Mouse (Mus musculus): Measurements from ENCODE around the gene Ccdc85b. TPM values are rescaled to one million over a fixed set of nuclear protein-coding genes. Genes with fewer than 3 reads are reported as not detected.
A peak's percentile ranks its signal among the peaks of the same experiment; 100 is the strongest.

Ccdc85b gene
- polyA plus RNA-seq, 1 experiment from 2014 or later = 7.1 TPM

GRCm38 (mm10) chr19:5488878-5489571, 31.3 kb upstream of the Ccdc85b start:
- 0% methylated on average over 26 of the region's 26 CpGs for WGBS
- H3K4me2 ChIP-seq = peak overlapping the region; percentile 86
- H3K4me1 ChIP-seq = peaks cover 49% of the 10 kb centered on the region
- peak; percentile 79 for ATAC-seq
- peak overlapping the region; percentile 59 for H3K4me3 ChIP-seq
- H3K27ac ChIP-seq = peak overlapping the region; percentile 98
- H3K9ac ChIP-seq = peak overlapping the region; percentile 64
- peaks cover 43% of the 10 kb centered on the region for H3K36me3 ChIP-seq (ENCODE audit: poor library complexity, severe bottlenecking)
- H3K27me3 ChIP-seq = no peaks in the 10 kb centered on the region
- H3K9me3 ChIP-seq (replicated peaks) = no peaks in the 10 kb centered on the region

- peak within 1 kb of the TSS; percentile 86 for H3K4me2 ChIP-seq
- WGBS = under 1% methylated on average over 39 of the region's 39 CpGs
- no peaks in the 10 kb centered on the region for H3K27me3 ChIP-seq
- peaks cover 43% of the 10 kb centered on the region for H3K36me3 ChIP-seq (ENCODE audit: poor library complexity, severe bottlenecking)
- H3K9ac ChIP-seq = peak within 1 kb of the TSS; percentile 71
- H3K27ac ChIP-seq = peak within 1 kb of the TSS; percentile 98
- peak within 1 kb of the TSS; percentile 59 for H3K4me3 ChIP-seq
- no peaks in the 10 kb centered on the region for H3K9me3 ChIP-seq (replicated peaks)
- ATAC-seq = peak; percentile 57
- peaks cover 44% of the 10 kb centered on the region for H3K4me1 ChIP-seq
These were observed 30.3 kb upstream of the Ccdc85b start, which contains the start of gene Mus81 for GRCm38 (mm10) chr19:5487768-5488550. Gene Mus81 (minus strand): TSS chr19:5488402.

- H3K9me3 ChIP-seq (replicated peaks) = no peaks in the 10 kb centered on the region
- no peak for ATAC-seq
- H3K4me3 ChIP-seq = no peak overlapping the region
- H3K27me3 ChIP-seq = no peaks in the 10 kb centered on the region
- H3K36me3 ChIP-seq (ENCODE audit: poor library complexity, severe bottlenecking) = peaks cover 45% of the 10 kb centered on the region
- peaks cover 34% of the 10 kb centered on the region for H3K4me1 ChIP-seq
- H3K27ac ChIP-seq = no peak overlapping the region
- no peak overlapping the region; the same call in 1 of the 2 replicates for H3K9ac ChIP-seq
- WGBS = 85% methylated on average over 4 of the region's 4 CpGs
- peak overlapping the region; percentile 86; the same call in 1 of the 2 replicates for H3K4me2 ChIP-seq
These were observed 29.1 kb upstream of the Ccdc85b start for GRCm38 (mm10) chr19:5486771-5487170.

- Histone ChIP-seq H3K4me2 (no peak overlapping the region), H3K4me1 (peaks cover 32% of the 10 kb centered on the region), H3K9me3 (replicated peaks) (no peaks in the 10 kb centered on the region), H3K36me3 (ENCODE audit: poor library complexity, severe bottlenecking) (peaks cover 50% of the 10 kb centered on the region), H3K4me3 (no peak overlapping the region), H3K27ac (no peak overlapping the region), H3K27me3 (no peaks in the 10 kb centered on the region), H3K9ac (no peak overlapping the region)
- whole genome bisulfite sequencing = 90% methylated on average over 8 of the region's 8 CpGs
- ATAC-seq = no peak
These were observed 28.6 kb upstream of the Ccdc85b start for GRCm38 (mm10) chr19:5486286-5486685.

- Histone ChIP-seq H3K27ac (no peak overlapping the region), H3K4me3 (no peak overlapping the region), H3K9ac (no peak overlapping the region), H3K4me1 (peaks cover 32% of the 10 kb centered on the region), H3K4me2 (no peak overlapping the region), H3K27me3 (no peaks in the 10 kb centered on the region), H3K9me3 (replicated peaks) (no peaks in the 10 kb centered on the region), H3K36me3 (ENCODE audit: poor library complexity, severe bottlenecking) (peaks cover 55% of the 10 kb centered on the region)
- ATAC-seq = no peak
- WGBS = 92% methylated on average over 7 of the region's 7 CpGs
These were observed 28.1 kb upstream of the Ccdc85b start for GRCm38 (mm10) chr19:5485821-5486220.

GRCm38 (mm10) chr19:5485371-5485770, 27.7 kb upstream of the Ccdc85b start:
- Histone ChIP-seq H3K9ac (no peak overlapping the region), H3K4me3 (no peak overlapping the region), H3K27ac (no peak overlapping the region), H3K36me3 (ENCODE audit: poor library complexity, severe bottlenecking) (peaks cover 59% of the 10 kb centered on the region), H3K27me3 (no peaks in the 10 kb centered on the region), H3K4me1 (peaks cover 32% of the 10 kb centered on the region), H3K4me2 (no peak overlapping the region), H3K9me3 (replicated peaks) (no peaks in the 10 kb centered on the region)
- 94% methylated on average over 8 of the region's 8 CpGs for WGBS
- ATAC-seq = no peak

- Histone ChIP-seq H3K27ac (no peak overlapping the region), H3K4me1 (peaks cover 26% of the 10 kb centered on the region), H3K27me3 (no peaks in the 10 kb centered on the region), H3K36me3 (ENCODE audit: poor library complexity, severe bottlenecking) (peaks cover 67% of the 10 kb centered on the region), H3K4me3 (no peak overlapping the region), H3K9ac (no peak overlapping the region), H3K4me2 (no peak overlapping the region), H3K9me3 (replicated peaks) (no peaks in the 10 kb centered on the region)
- WGBS = 91% methylated on average over 5 of the region's 5 CpGs
- ATAC-seq = no peak
These were observed 26.8 kb upstream of the Ccdc85b start for GRCm38 (mm10) chr19:5484496-5484895.

GRCm38 (mm10) chr19:5483386-5484359, 26.0 kb upstream of the Ccdc85b start:
- Histone ChIP-seq H3K27me3 (no peaks in the 10 kb centered on the region), H3K4me3 (no peak overlapping the region), H3K36me3 (ENCODE audit: poor library complexity, severe bottlenecking) (peaks cover 67% of the 10 kb centered on the region), H3K9ac (no peak overlapping the region), H3K4me1 (peaks cover 20% of the 10 kb centered on the region), H3K9me3 (replicated peaks) (no peaks in the 10 kb centered on the region), H3K4me2 (no peak overlapping the region), H3K27ac (no peak overlapping the region)
- 95% methylated on average over 19 of the region's 19 CpGs for WGBS
- ATAC-seq = no peak

- no peak overlapping the region for H3K4me3 ChIP-seq
- no peaks in the 10 kb centered on the region for H3K9me3 ChIP-seq (replicated peaks)
- H3K4me1 ChIP-seq = 0 out of 2 replicates have a peak, but pooled peaks cover under 1% of the 10 kb centered on the region
- H3K27me3 ChIP-seq = no peaks in the 10 kb centered on the region
- H3K27ac ChIP-seq = no peak overlapping the region
- no peak overlapping the region for H3K9ac ChIP-seq
- H3K36me3 ChIP-seq (ENCODE audit: poor library complexity, severe bottlenecking) = peaks cover 67% of the 10 kb centered on the region
- H3K4me2 ChIP-seq = no peak overlapping the region
- WGBS = 94% methylated on average over 10 of the region's 10 CpGs
- no peak for ATAC-seq
These were observed 23.7 kb upstream of the Ccdc85b start for GRCm38 (mm10) chr19:5481398-5481797.

GRCm38 (mm10) chr19:5480016-5480415, 22.3 kb upstream of the Ccdc85b start:
- 95% methylated on average over 10 of the region's 10 CpGs for WGBS

GRCm38 (mm10) chr19:5477668-5478300, 20.1 kb upstream of the Ccdc85b start:
- ATAC-seq = no peak
- Histone ChIP-seq H3K9ac (no peak overlapping the region), H3K27ac (no peak overlapping the region), H3K4me1 (peaks cover 26% of the 10 kb centered on the region), H3K27me3 (no peaks in the 10 kb centered on the region), H3K4me2 (no peak overlapping the region), H3K4me3 (no peak overlapping the region), H3K9me3 (replicated peaks) (no peaks in the 10 kb centered on the region), H3K36me3 (ENCODE audit: poor library complexity, severe bottlenecking) (peaks cover 31% of the 10 kb centered on the region)
- 90% methylated on average over 18 of the region's 18 CpGs for WGBS

More at GRCm38 (mm10) chr19:5480016-5480415, 22.3 kb upstream of the Ccdc85b start:
- no peak for ATAC-seq
- no peak overlapping the region for H3K4me3 ChIP-seq
- H3K27ac ChIP-seq = no peak overlapping the region
- H3K4me1 ChIP-seq = peaks cover 11% of the 10 kb centered on the region
- no peaks in the 10 kb centered on the region for H3K9me3 ChIP-seq (replicated peaks)
- H3K36me3 ChIP-seq (ENCODE audit: poor library complexity, severe bottlenecking) = peaks cover 53% of the 10 kb centered on the region
- no peak overlapping the region for H3K4me2 ChIP-seq
- H3K9ac ChIP-seq = no peak overlapping the region
- no peaks in the 10 kb centered on the region for H3K27me3 ChIP-seq
